Mouse (Mus musculus) lung, postnatal 4 days (tissue): Measurements from ENCODE around the gene Meis2.
A peak's percentile ranks its signal among the peaks of the same experiment; 100 is the strongest.

Source experiments
- DNase-seq, 2 experiments: peaks; one replicate each; pipeline ENCODE4 v3.0.0; 2021

Gene Meis2

DNA sequence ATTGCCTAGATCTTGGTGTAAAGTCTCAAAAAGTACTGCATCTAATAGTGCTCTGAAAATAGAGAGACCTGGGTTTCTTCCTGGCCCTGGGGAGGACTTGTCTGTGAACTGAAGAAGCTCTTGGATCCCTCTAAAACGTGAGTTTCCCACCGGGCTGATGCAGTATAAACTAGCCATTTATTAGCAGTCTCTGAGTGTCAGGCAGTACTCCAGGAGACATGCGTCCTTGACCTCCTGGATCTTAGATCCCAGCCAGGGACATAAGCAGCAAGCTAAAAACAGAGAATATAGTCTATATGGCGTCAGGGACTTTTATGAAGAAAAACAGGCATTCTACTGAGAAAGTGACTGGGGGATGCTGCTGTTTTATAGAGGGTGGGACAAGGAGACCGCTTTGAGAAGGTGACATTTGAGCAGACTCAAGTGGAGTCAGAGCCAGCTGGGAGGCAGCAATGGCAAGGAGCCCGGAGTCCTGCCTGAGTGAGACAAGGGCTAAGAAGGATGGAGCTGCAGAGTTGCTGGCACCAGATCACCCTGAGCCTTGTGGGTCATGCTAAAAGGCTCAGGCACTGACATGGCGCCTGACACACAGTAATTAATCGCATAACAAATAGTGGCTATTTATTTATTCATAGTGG lies 126.6 kb downstream of the Meis2 start:
- peak; percentile 21 to 69 for DNase-seq

DNA sequence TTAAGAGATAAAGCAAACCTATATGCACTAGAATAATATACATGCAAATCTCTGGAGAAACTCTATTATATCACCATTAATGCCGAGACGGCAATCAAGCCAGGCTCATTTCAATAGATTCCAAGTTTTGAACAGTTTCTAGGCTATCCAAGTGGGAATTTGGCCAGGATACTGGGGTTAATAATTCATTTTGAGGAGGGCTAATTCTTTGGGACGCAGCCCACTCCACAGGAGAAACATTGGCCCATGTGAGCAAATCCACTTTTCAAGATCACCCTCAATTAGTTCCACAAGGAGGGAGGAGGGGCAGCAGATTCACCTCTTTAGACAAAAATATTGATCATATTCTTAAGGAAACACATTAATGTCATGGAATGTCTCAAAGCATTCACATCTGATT lies 127.3 kb downstream of the Meis2 start:
- no peak for DNase-seq

DNA sequence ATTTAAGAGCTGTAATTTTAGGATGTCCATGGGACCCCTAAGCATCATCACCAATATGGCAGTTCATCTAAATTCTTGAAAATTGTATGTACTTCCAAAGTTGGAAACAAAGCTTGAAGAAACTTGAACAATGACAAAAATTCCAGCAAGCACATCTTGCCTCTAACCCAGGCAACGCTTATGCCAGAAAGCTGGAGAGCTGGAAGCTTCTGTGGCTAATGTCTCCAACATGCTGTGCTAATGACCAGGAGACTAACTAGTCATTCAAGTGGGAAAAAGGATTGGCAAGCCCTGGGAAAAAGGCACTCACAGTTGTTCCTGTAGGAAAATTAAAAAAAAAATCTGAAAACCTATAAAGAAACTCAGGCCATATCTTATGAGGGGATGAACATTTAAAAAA lies 127.7 kb downstream of the Meis2 start:
- DNase-seq = no peak

DNA sequence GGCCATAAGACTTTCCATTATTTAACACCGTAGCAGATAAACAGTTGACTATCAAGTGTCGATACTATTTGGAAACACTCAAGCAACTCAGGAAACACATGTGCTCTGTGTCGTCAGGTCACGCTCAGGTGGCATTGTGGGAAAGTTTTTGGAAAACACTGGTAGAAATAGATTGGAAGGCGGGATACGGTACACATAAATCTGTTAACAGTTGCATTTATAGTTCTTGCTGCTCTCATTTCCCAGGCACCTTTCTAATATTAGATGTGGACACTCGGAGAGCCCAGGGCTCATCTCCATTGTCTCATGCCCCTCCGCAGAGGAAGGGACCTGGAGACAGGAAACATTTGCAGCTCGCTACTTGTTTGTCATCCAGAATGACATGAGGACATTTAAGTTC lies 128.9 kb downstream of the Meis2 start:
- no peak for DNase-seq

DNA sequence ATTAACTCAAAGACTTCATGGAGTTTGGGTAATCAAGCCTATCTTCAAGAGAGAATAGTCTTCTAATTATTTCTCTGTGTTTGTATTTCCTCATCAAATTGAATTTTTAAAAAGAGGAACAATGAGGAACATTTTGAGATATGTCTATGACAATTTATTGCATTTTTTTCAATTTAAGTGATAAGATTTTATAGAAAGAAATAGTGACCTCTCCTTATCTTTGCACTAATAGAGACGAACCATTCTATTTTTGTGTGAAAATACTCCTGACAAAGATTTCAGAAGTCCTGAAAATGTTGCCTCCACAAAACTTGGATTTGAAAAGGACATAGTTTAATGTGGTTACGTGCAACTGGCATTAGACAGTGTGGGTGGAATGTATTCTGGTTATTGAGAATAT lies 131.3 kb downstream of the Meis2 start:
- no peak for DNase-seq

DNA sequence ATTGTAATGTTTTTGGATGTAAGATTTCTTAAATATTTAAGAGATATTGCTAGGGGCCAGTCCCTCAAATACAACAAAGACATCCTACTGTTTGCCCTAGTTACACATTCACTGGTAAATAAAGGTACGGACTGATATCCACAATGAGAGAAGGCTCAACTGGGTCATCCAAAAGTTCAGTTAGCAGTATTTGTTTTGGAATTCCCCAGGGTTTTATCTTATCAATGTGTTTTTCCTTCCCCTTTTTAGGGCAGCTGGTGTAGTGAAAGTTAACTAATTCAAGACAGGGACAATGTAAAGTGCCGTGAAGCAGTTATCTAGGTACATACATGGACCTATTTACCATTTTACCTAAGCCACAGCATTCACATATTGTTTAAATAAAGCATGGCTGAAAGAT lies 132.4 kb downstream of the Meis2 start:
- DNase-seq = no peak

DNA sequence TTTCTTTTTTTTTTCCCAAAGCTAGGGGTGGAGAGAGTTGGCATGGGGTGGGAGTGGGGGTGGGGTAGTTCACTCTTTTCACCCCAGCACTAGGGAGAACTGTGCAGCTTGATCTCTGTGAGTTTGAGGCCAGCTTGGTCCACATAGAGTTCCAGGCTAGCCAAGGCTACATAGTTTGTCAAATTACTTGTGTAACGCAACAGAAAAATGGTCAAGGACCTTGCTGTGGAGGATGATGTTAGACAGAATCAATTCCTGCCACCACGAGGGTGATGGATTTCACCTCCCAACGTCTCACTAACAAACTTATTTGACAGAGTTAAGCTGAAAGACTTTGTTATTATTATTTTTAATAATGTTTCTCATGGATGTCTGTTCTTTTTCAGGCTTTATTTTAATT lies 139.9 kb downstream of the Meis2 start:
- no peak for DNase-seq

DNA sequence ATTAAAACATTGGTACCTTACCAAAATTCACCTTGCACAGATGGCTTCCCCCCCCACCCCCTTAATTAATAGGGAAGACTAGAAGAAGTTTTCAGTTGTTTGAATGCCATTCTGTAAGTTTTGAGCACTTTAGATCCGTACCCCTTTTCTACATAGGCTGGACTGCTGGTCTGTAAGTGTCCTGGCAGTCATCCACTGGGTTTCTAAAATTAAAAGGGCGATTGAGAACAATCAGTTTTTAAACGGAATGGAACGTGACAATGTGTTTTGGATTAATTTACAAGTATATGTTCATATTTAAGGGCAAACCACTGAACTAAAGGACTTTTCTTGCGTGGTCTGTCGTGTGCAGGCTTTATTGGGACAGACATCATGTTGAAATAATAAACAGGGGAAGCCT lies 141.2 kb downstream of the Meis2 start:
- DNase-seq = no peak

DNA sequence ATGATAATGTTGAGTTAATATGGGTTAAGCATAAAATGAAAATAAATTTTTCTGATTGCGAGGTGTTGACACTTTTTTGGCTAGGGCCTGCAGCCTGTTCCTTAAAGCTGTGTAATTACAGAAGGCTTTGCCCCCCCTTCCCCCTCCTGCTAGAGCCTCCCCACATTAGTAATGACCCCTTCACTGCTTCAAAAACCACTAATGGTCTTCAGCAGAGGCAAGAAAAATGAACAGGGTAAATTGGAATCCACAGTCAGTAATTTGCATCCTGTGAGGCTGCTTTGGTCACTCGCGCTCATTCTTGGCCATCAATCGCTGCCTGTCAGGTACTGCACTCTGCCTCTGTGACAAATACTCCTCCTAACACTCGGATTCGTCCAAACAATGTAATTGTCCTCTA lies 142.4 kb downstream of the Meis2 start:
- no peak for DNase-seq

DNA sequence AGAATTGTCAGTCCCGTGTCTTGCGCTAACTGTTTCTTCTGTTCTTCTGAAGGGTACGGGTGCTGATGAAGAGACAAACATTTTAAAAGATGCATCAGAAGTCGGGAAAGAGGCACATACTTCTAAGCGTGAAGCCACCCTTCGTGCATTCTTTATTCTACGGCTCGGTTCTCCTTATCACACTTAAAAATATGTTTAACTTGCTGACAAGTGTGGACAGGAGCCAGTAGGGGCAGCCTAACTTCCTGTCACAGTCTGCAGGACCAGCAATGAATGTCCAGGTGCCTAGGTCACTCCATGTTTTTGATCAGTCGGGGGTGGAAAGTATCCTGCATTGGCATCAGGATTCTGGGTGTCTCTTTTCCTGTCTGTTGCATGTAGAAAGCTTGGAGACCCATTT lies 144.0 kb downstream of the Meis2 start:
- no peak for DNase-seq

DNA sequence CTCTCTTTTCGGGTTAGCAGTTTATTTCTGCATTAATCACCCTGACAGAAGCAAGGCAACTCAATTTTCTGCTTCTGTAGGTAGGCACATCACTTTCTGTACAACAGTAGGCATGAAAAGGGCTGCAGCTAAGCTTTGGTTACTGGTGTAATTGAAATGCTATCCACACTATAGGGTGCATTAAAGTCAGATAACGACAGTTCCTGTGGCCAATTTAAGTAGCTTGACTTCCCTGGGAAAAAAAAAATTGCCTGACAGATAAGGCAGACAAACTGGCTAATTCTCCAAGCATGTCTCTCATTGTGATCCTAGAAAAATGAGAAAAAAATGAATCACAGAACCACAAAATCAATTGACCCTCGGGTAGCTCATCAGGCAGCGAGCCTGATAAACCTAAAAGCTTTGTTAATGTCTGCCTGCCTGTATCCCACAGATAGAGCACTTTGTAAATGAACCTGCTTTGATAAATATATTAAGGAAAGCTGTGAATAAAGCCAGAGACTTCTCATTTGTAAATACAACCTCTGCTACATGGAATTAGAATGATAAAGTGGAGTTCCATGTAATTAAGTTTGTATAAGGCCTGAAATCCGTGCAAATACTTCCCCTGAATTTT lies 145.2 kb downstream of the Meis2 start:
- no peak for DNase-seq

DNA sequence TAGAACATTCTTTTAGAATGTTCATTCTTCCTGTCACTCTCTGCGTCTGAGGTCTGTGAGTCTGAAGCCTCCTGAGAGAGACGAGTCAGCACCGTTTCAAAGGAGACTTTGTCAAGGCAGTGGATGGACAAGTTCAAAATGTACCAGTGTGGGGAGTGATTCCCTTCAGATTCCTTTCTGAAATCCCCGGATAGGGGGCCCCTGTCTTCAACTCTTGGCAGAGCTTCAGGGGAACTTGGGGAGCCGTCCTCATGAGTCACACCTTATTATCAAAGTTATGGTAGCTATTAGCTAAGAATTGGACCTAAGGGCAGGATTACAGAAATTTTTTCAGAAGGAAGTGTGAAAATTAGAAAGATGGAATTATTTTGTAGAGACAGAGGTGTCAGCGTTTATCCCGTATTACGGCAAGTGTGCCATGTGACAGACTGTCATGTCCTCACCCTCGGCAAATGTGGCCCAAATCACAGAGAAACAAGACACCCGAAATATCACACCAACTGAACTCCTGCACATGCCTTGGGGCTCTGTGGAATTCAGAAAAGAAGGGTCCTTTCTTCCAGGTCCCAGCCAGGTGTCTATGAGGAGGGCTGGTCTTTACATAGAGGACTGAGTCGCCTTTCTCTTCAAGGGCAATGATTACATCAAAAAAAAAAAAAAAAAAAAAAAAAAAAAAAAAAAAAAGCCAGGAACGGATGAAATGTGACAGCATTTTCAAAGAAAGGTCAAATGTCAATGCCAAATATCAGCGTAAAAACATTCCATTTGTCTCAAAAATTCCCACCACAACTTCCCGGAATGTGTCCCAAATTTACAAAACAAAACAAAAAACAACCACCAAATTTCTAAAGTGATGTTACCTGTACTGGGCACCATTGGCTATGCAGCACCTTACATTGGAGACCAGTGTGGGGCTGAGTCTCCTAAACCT lies 146.2 kb downstream of the Meis2 start:
- no peak for DNase-seq

DNA sequence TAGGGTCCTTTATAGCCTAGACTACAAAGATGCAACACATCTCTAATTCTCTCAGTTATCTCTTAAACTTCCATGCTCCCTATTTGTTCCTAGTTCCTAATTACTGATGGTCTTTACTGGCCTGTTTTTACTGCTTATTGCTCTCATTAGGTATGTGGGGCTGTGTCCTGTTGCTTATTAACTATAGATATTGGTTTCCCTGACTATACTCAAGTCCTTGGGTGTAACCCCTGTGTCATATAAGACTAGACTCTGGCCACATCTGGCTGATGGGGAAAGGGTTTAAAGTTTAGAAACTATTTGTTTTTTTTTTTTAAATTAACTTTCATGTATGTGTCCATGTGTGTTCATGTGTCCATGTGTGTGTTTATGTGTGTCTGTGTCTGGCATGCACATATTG lies 147.1 kb downstream of the Meis2 start:
- DNase-seq = no peak

DNA sequence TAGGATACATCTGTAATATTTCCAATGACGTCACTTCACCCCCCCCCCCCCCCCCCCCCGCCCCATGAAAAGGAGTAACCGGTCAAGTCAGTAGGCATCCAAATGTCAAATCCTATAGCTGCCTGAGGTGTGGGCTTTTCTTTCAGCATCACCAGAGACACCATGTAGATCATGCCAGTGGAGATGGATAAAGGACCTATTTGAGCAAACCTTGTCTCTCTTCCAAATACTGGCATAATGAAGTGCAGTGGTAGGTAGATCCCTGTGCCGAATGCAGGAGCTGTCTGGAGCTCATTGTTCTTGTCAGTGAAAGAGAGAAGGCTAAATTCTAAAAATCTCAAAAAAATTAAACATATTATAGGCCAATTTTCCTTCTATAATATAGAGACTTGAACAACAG lies 151.1 kb downstream of the Meis2 start:
- no peak for DNase-seq

DNA sequence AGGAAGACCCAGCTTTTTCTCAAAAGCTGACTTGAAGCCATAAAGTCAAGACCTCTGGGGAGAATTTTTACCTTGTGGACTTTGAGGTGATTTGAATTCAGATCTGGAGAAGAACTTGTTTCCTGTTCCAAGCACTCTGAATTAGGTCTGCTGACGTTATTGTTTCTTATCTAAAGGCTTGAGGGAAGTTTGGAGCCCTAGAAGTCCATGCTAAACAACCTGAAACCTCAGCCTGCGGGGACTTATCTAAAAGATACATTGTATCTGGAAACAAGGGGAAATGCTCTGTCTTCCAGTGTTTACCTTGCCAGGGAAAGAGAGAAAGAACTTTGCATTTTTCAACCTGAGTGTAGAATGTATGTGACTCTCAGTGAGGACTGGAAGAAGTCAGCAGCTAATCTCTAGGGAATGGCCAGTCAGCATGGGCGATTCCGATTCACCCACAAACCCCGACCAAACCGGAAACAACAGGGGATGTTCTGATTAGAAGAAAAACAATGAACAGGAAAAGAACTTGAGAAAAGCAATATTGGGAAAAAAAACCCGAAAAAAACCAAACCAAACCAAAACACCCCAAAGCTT lies 152.6 kb downstream of the Meis2 start:
- DNase-seq = no peak

DNA sequence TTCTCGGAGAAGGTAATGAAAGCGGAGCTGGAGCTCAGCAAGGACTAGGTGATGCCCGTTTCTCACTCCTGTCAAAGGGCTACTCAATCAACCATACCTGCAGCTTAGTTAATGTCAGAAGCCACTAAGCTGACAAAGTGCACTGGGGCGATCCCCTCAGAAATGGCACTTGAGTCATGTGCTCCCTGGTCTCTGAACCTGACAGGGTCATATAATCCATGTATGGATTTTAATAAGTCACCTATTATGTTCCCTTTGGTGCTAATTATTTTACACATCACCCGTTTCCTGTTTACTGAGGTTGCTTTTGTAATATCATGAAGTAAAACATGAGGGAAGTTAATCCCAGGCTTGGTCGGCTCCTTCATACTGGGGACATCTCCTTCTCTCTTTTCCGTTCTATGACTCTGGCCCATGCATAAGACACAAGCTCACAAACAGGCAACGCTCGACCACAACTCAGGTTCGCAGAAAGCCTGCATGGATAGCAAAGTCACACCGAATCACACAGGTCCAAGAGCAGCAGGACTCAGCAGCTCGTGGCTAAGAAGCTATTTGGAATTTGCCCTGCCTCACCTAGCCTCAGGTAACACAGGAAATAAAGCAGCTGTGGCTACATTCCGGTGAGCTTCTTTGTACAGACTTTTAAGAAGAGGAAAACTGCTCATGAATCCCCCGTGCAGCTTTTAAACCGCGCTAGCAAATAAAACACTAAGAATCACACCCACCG lies 153.6 kb downstream of the Meis2 start:
- DNase-seq = no peak

DNA sequence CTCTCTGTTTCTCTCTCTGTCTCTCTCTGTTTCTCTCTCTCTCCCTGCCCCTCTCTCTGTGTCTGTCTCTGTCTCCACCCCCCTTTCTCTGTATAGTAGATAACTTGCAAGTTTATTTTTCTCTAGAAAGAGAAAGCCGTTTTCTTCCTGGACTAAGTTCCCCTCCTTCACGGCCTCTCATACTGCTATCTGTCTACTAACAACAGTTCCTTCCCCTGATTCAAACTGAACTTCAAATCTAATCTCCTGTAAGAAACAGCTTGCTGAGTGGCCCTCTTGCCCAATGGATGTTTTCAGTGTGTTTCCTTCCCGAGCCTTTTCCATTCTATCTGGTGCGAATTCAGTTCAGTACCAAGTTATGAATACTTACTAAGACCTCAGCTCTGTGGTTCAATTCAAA lies 155.4 kb downstream of the Meis2 start:
- DNase-seq = no peak

DNA sequence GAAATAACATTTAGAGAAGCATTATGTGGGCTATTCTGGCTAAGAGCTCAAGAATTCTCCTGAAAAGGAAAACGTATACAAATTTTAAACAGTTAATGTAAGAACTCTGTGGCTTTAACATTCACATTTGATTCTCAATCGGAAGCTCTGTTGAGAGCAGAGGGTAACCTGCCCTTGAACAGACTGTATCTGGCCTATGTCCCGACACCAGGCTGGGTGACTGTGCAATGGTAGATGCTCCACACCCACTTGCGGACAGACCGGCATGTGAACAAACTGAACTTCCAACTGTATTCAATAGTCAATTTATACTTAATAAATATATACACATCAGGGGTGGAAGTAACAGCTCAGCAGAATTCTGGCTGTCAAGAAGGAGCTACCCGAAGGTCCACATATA lies 164.6 kb downstream of the Meis2 start:
- no peak for DNase-seq

DNA sequence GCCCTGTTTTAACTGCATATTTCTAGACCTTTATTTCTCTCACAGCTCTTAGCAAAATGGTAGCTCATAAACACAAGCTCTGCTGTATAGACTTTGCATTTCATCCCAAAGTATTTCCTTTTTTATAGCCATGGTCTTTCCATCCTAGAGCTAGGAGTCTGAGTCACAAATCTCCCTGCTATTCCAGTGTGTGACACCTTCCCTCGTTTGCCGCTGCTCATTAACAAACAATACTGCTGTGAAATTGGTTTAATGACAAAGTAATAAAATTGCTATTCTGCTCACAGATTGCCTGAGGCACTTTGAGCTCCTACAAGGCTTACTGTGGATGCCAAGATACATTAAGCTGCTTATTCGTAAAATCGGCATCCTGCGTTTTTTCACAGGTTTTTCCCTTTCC lies 168.1 kb downstream of the Meis2 start:
- DNase-seq = no peak

DNA sequence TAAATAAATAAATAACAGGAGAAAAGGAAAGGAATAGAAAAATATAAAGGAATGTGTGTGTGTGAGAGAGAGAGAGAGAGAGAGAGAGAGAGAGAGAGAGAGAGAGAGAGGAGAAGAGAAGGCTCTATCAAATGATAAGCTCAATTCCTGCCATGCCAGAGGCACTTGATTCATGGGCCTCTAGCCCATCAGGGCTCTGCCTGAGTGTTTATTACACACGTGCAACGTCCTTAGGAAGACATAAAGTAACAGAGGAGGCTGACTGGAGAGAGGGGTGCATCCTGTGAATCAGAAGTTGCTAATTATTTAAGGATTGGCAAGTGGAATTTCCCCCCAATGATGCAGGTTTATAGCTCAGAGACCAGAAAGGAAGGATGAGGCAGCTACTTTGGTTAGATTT lies 168.6 kb downstream of the Meis2 start:
- no peak for DNase-seq

DNA sequence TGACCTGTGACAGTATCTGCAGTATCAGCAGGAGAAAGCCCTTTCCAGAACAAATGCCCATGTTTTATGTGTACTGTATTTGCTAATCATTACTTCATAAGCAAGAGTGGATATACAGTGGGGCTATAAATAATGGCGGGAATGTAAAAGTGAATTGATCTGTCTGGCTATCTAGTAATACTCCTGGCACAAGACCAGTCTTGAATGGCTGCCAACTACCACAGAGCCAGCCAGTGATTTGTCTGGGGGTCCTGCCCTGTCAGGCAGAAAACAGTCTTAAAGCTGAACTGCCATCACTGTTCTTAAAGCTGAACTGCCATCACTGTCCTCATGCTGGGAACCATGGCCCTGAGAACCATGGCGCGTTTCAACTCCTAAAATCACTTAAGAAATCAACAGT lies 169.9 kb downstream of the Meis2 start:
- DNase-seq = peak in 1 of 2 experiments; percentile 29

DNA sequence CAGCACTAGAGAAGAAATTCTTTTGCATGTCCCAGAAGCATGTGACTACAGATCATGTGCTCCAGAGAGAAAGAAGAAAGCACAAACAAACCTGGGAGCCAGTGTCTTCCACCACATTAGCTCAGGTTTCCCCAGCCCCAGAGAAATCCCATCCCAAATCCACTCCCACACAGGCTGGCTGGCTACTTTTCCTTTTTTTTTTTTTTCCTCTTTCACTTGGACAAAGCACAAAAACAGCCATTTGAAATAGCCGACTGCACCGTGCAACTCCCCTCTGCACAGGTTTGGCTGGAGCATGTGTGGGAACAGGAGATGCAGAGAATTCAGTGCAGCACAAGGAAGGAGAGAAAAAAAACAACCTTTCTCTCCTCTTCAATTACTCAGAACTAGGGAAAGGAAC lies 170.4 kb downstream of the Meis2 start:
- DNase-seq = no peak

DNA sequence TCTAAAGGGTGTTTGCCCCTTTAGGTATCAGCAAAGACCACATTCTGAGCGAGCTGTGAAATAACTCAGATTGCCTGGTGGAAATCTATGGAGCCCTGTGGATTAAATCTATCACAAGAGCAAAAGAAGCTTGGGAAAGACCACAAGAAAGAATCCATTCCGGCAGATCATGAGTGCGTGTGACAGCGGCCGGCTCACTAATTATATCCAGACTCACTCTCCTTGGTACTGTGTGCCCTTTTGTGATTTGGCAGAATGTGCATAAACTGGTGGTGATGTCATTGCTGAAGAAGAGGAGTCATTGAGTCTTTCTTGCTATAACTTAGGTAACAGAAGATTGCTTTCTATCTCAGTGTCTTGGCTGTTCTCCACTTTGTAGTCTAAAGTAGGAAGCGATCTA lies 172.5 kb downstream of the Meis2 start:
- no peak for DNase-seq
